11 mouse cellular contexts compared by ENCODE assay signal in the genomic region with DNA sequence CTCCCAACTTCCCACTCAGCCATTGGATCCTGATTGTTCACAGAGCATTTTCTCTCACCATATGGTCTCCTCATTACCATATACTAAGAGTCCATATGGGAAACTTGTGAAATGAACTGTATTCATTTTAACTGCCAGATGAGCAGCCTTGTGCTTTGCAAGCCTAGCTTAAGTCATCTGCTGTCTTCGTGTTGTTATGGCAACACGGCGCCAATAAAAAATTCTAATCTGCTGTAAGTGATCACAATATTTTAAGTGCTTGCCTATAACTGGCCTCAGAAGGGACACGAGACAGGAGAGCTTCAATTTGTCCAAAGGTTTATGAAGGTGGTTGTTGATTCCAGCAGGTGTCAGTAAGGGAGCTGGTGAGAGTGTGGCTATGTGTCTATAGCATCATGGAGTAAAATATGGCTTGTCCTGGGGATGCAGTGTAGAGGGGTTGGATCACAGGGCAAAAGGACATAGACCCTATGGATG.
DNase-seq lines count a peak whose midpoint lies in the region; ATAC-seq and TF ChIP-seq lines count a peak whose summit lies in the region.
"Had no signal": no experiment of that assay in that cellular context is flagged by ENCODE, and none has a peak within 500 bp of the region (broad histone marks: within the 10 kb centered on the region; RNA-seq: fewer than 3 reads in every experiment).

No protein-coding gene starts in this region.

- H3K4me1 ChIP-seq in lung, postnatal 0 days (ENCODE audit: insufficient read depth, low read depth, low read length): no peaks in the 10 kb centered on the region
- H3K4me1 ChIP-seq in hindbrain, embryonic 14.5 days (replicated peaks; ENCODE audit: control insufficient read depth, insufficient read depth, low read length): peaks cover 45% of the 10 kb centered on the region
- peaks cover 17% of the 10 kb centered on the region for H3K4me1 ChIP-seq in limb, embryonic 14.5 days (ENCODE audit: control insufficient read depth, insufficient read depth, low read length)
- H3K4me1 ChIP-seq in stomach, embryonic 16.5 days (ENCODE audit: control insufficient read depth, insufficient read depth, low read length): 0 out of 2 replicates have a peak, but pooled peaks cover 4% of the 10 kb centered on the region

- no peak for TF ChIP-seq POLR2A in limb, embryonic 14.5 days (IDR thresholded peaks at IDR 0.05; ENCODE audit: borderline replicate concordance, extremely low read depth, insufficient read depth, insufficient read length)

- DNase-seq in lung, postnatal 0 days (ENCODE audit: low spot score): peak; percentile 4
- DNase-seq in lung, adult 18-20 months: no peak
- peak; percentile 44 for DNase-seq in hindbrain, embryonic 14.5 days (ENCODE audit: low spot score)
- DNase-seq in limb, embryonic 14.5 days (ENCODE audit: low spot score): peak; percentile 71
- DNase-seq in cerebellum, adult 18-20 months: no peak
- DNase-seq: adrenal gland, adult 8-10 months; thymus, postnatal 36 days had no signal

- H3K27ac ChIP-seq in lung, postnatal 0 days (ENCODE audit: low read length): no peak overlapping the region
- peak overlapping the region; percentile 71; the same call in 1 of the 2 replicates for H3K27ac ChIP-seq in hindbrain, embryonic 14.5 days
- H3K27ac ChIP-seq in limb, embryonic 14.5 days (replicated peaks; ENCODE audit: low read depth, low read length): no peak overlapping the region
- H3K27ac ChIP-seq in stomach, embryonic 16.5 days (ENCODE audit: low read length): no peak overlapping the region
- H3K27ac ChIP-seq: kidney, postnatal 0 days; lung, embryonic 15.5 days had no signal

- TF ChIP-seq EP300 in lung, postnatal 0 days (IDR thresholded peaks at IDR 0.05): no peak

- no peak overlapping the region for H3K4me2 ChIP-seq in lung, postnatal 0 days (replicated peaks; ENCODE audit: low read depth, low read length)
- no peak overlapping the region for H3K4me2 ChIP-seq in hindbrain, embryonic 14.5 days (replicated peaks)
- H3K4me2 ChIP-seq in limb, embryonic 14.5 days (replicated peaks; ENCODE audit: low read depth, low read length, severe bottlenecking): no peak overlapping the region
- H3K4me2 ChIP-seq in stomach, embryonic 16.5 days (ENCODE audit: low read depth, low read length): no peak overlapping the region
- H3K4me2 ChIP-seq: lung, embryonic 15.5 days had no signal

- no peaks in the 10 kb centered on the region for H3K27me3 ChIP-seq in lung, postnatal 0 days (replicated peaks; ENCODE audit: insufficient read depth, low read length)
- H3K27me3 ChIP-seq in hindbrain, embryonic 14.5 days (ENCODE audit: control insufficient read depth, insufficient read depth, low read length): no peaks in the 10 kb centered on the region
- H3K27me3 ChIP-seq in limb, embryonic 14.5 days (ENCODE audit: control insufficient read depth, insufficient read depth, low read length): no peaks in the 10 kb centered on the region
- no peaks in the 10 kb centered on the region for H3K27me3 ChIP-seq in stomach, embryonic 16.5 days (ENCODE audit: control insufficient read depth, insufficient read depth, low read length)
- H3K27me3 ChIP-seq: lung, embryonic 15.5 days had no signal

- no peaks in the 10 kb centered on the region for H3K36me3 ChIP-seq in lung, postnatal 0 days (ENCODE audit: insufficient read depth, low read length)
- no peaks in the 10 kb centered on the region for H3K36me3 ChIP-seq in hindbrain, embryonic 14.5 days (replicated peaks; ENCODE audit: control insufficient read depth, insufficient read depth)
- no peaks in the 10 kb centered on the region for H3K36me3 ChIP-seq in limb, embryonic 14.5 days (ENCODE audit: control insufficient read depth, insufficient read depth, low read length)
- H3K36me3 ChIP-seq in stomach, embryonic 16.5 days (ENCODE audit: control insufficient read depth, insufficient read depth, low read length): no peaks in the 10 kb centered on the region
- H3K36me3 ChIP-seq: lung, embryonic 15.5 days had no signal

- H3K9me3 ChIP-seq in lung, postnatal 0 days (ENCODE audit: low read length): no peaks in the 10 kb centered on the region
- H3K9me3 ChIP-seq in hindbrain, embryonic 14.5 days (ENCODE audit: control insufficient read depth, low read length): no peaks in the 10 kb centered on the region
- H3K9me3 ChIP-seq in limb, embryonic 14.5 days (ENCODE audit: control insufficient read depth, low read length): no peaks in the 10 kb centered on the region
- no peaks in the 10 kb centered on the region for H3K9me3 ChIP-seq in stomach, embryonic 16.5 days (replicated peaks; ENCODE audit: control insufficient read depth, low read length)
- H3K9me3 ChIP-seq: lung, embryonic 15.5 days had no signal

- no peak overlapping the region for H3K9ac ChIP-seq in lung, postnatal 0 days (replicated peaks; ENCODE audit: low read depth)
- H3K9ac ChIP-seq in hindbrain, embryonic 14.5 days: no peak overlapping the region
- H3K9ac ChIP-seq in limb, embryonic 14.5 days (ENCODE audit: low read depth, low read length, severe bottlenecking): no peak overlapping the region
- H3K9ac ChIP-seq in stomach, embryonic 16.5 days (ENCODE audit: low read length): no peak overlapping the region
- H3K9ac ChIP-seq: lung, embryonic 15.5 days had no signal

- TF ChIP-seq CTCF in lung, postnatal 0 days (IDR thresholded peaks at IDR 0.05): no peak

- no peak for ATAC-seq in lung, postnatal 0 days
- peak; percentile 78 for ATAC-seq in hindbrain, embryonic 14.5 days (ENCODE audit: low FRiP score)
- peak; percentile 83 for ATAC-seq in limb, embryonic 14.5 days (ENCODE audit: low FRiP score, low read depth)
- ATAC-seq in stomach, embryonic 16.5 days (ENCODE audit: insufficient read depth, low FRiP score): peak; percentile 33; the same call in 1 of the 2 replicates
- ATAC-seq in CD4-positive, CD25-positive, alpha-beta regulatory T cell, adult 4 months: no peak

- no peak overlapping the region for H3K4me3 ChIP-seq in lung, postnatal 0 days (ENCODE audit: low read depth, low read length)
- no peak overlapping the region for H3K4me3 ChIP-seq in hindbrain, embryonic 14.5 days (replicated peaks; ENCODE audit: low read length)
- H3K4me3 ChIP-seq in limb, embryonic 14.5 days (replicated peaks; ENCODE audit: low read length): no peak overlapping the region
- no peak overlapping the region for H3K4me3 ChIP-seq in stomach, embryonic 16.5 days (replicated peaks; ENCODE audit: low read length)
- H3K4me3 ChIP-seq: lung, embryonic 15.5 days had no signal

- 87% methylated on average over 4 of the region's 4 CpGs for WGBS in lung, postnatal 0 days
- 55% methylated on average over 4 of the region's 4 CpGs for WGBS in hindbrain, embryonic 14.5 days
- 59% methylated on average over 4 of the region's 4 CpGs for WGBS in limb, embryonic 14.5 days
- WGBS in stomach, embryonic 16.5 days: 72% methylated on average over 4 of the region's 4 CpGs

Comparison
In these comparisons a context has a peak if more than half of its experiments do, and no peak if none do; other contexts are left out.
1. DNase-seq: peak in lung, postnatal 0 days (single experiment), hindbrain, embryonic 14.5 days (single experiment) and limb, embryonic 14.5 days (single experiment); none in lung, adult 18-20 months (0 of 2) and cerebellum, adult 18-20 months (0 of 2).
2. ATAC-seq: peak in hindbrain, embryonic 14.5 days (single experiment), limb, embryonic 14.5 days (single experiment) and stomach, embryonic 16.5 days (single experiment); none in lung, postnatal 0 days (single experiment) and CD4-positive, CD25-positive, alpha-beta regulatory T cell, adult 4 months (single experiment).